Mouse (Mus musculus) intestine, postnatal 0 days (tissue): ENCODE data around the gene Hs2st1. TPM values are rescaled to one million over a fixed set of nuclear protein-coding genes. Genes with fewer than 3 reads are reported as not detected.
A peak's percentile ranks its signal among the peaks of the same experiment; 100 is the strongest.

Experiments
- ATAC-seq: fragments of 200-750 bp; cut with Nextera tagmentation; 2 replicates; pipeline ENCODE4 v1.8.0; 2017; ENCODE audit warnings: mild to moderate bottlenecking, moderate TSS enrichment, moderate library complexity
- H3K27ac ChIP-seq: fragments of 300-500 bp; sonication (generic); 2 replicates; pipeline ENCODE4 v1.5.1; 2014; ENCODE audit warnings: mild to moderate bottlenecking, low read depth, low read length, moderate library complexity
- H3K27me3 ChIP-seq: fragments of 300-500 bp; sonication (generic); replicated peaks from 2 replicates; pipeline ENCODE4 v1.6.1; 2014; ENCODE audit warnings: low read length, mixed read lengths; ENCODE audit not compliant: control insufficient read depth, insufficient read depth
- H3K36me3 ChIP-seq: fragments of 300-500 bp; sonication (generic); 2 replicates; pipeline ENCODE4 v1.6.1; 2014; ENCODE audit warnings: mild to moderate bottlenecking, moderate library complexity; ENCODE audit not compliant: control insufficient read depth, insufficient read depth
- H3K4me1 ChIP-seq: fragments of 300-500 bp; sonication (generic); replicated peaks from 2 replicates; pipeline ENCODE4 v1.6.1; 2014; ENCODE audit warnings: antibody characterized with exemption, low read length, mixed read lengths; ENCODE audit not compliant: control insufficient read depth, insufficient read depth
- H3K4me2 ChIP-seq: fragments of 300-500 bp; sonication (generic); replicated peaks from 2 replicates; pipeline ENCODE4 v1.6.1; 2014; ENCODE audit warnings: low read depth, mild to moderate bottlenecking, moderate library complexity
- H3K4me3 ChIP-seq: fragments of 300-500 bp; sonication (generic); 2 replicates; pipeline ENCODE4 v1.5.1; 2014; ENCODE audit warnings: low read depth, low read length
- H3K9ac ChIP-seq: fragments of 300-500 bp; sonication (generic); 2 replicates; pipeline ENCODE4 v1.6.1; 2014; ENCODE audit warnings: mild to moderate bottlenecking, low read depth, low read length
- H3K9me3 ChIP-seq: fragments of 300-500 bp; sonication (generic); 2 replicates; pipeline ENCODE4 v1.6.1; 2016; ENCODE audit warnings: mixed run types; ENCODE audit not compliant: control insufficient read depth
- CTCF ChIP-seq: sonication (generic); IDR thresholded peaks from 2 replicates; pipeline ENCODE4 v1.5.1; 2016; ENCODE audit warnings: low read depth, mild to moderate bottlenecking, control low read depth, antibody characterized with exemption, moderate library complexity
- WGBS: fragments of 180-500 bp; shearing (Covaris S2); extraction: QIAGEN DNeasy Blood & Tissue Kit; methylation state at CpG from one replicate; pipeline ENCODE4 v1.1.7; 2014; 5-methylcytosine and 5-hydroxymethylcytosine counted together
- polyA plus RNA-seq: library from polyadenylated mRNA; unstranded; fragments of >200 nt; fragmentation: Nextera tagmentation; extraction: Ambion mirVana; gene quantifications from 2 replicates; pipeline ENCODE4 v1.2.1, GENCODE M21; 2015

Hs2st1 gene
- polyA plus RNA-seq, 1 experiment from 2014 or later = 6.1 TPM

GRCm38 (mm10) chr3:144592992-144593785, 23.2 kb upstream of the Hs2st1 start:
- H3K27ac ChIP-seq = no peak overlapping the region
- peaks cover 24% of the 10 kb centered on the region for H3K36me3 ChIP-seq
- no peak overlapping the region for H3K4me2 ChIP-seq
- 0 out of 2 replicates have a peak, but pooled peaks cover 4% of the 10 kb centered on the region for H3K4me1 ChIP-seq
- H3K4me3 ChIP-seq = no peak overlapping the region
- no peak overlapping the region for H3K9ac ChIP-seq
- 62% methylated on average over 9 of the region's 9 CpGs for WGBS
- peak; percentile 81 for ATAC-seq
- TF ChIP-seq CTCF = no peak
- H3K9me3 ChIP-seq = no peaks in the 10 kb centered on the region
- H3K27me3 ChIP-seq = no peaks in the 10 kb centered on the region

GRCm38 (mm10) chr3:144589189-144589890, 19.4 kb upstream of the Hs2st1 start:
- Histone ChIP-seq H3K9ac (no peak overlapping the region), H3K36me3 (peaks cover 18% of the 10 kb centered on the region; the same call in 1 of the 2 replicates), H3K4me1 (0 out of 2 replicates have a peak, but pooled peaks cover 4% of the 10 kb centered on the region), H3K4me2 (no peak overlapping the region), H3K27ac (no peak overlapping the region), H3K27me3 (no peaks in the 10 kb centered on the region), H3K9me3 (no peaks in the 10 kb centered on the region), H3K4me3 (no peak overlapping the region)
- no peak for ATAC-seq
- TF ChIP-seq CTCF = no peak
- 87% methylated on average over 8 of the region's 8 CpGs for WGBS

GRCm38 (mm10) chr3:144586731-144587130, 16.8 kb upstream of the Hs2st1 start:
- no peak overlapping the region for H3K4me3 ChIP-seq
- H3K27me3 ChIP-seq = no peaks in the 10 kb centered on the region
- no peak for TF ChIP-seq CTCF
- H3K27ac ChIP-seq = peak overlapping the region; percentile 51; the same call in 1 of the 2 replicates
- no peak for ATAC-seq
- no peak overlapping the region for H3K9ac ChIP-seq
- WGBS = 73% methylated on average over 7 of the region's 7 CpGs
- no peak overlapping the region for H3K4me2 ChIP-seq
- 0 out of 2 replicates have a peak, but pooled peaks cover under 1% of the 10 kb centered on the region for H3K4me1 ChIP-seq
- peaks cover 18% of the 10 kb centered on the region; the same call in 1 of the 2 replicates for H3K36me3 ChIP-seq
- no peaks in the 10 kb centered on the region for H3K9me3 ChIP-seq

- H3K9ac ChIP-seq = no peak overlapping the region
- no peak for TF ChIP-seq CTCF
- 79% methylated on average over 6 of the region's 6 CpGs for WGBS
- ATAC-seq = no peak
- no peaks in the 10 kb centered on the region for H3K27me3 ChIP-seq
- H3K9me3 ChIP-seq = no peaks in the 10 kb centered on the region
- peaks cover 9% of the 10 kb centered on the region; the same call in 1 of the 2 replicates for H3K4me1 ChIP-seq
- H3K27ac ChIP-seq = no peak overlapping the region
- no peak overlapping the region for H3K4me2 ChIP-seq
- H3K36me3 ChIP-seq = peaks cover 20% of the 10 kb centered on the region; the same call in 1 of the 2 replicates
- no peak overlapping the region for H3K4me3 ChIP-seq
Measured at GRCm38 (mm10) chr3:144584789-144585553, 15.0 kb upstream of the Hs2st1 start.

- H3K36me3 ChIP-seq = peaks cover 27% of the 10 kb centered on the region; the same call in 1 of the 2 replicates
Measured at GRCm38 (mm10) chr3:144583789-144584188, 13.8 kb upstream of the Hs2st1 start.

More at GRCm38 (mm10) chr3:144583789-144584188, 13.8 kb upstream of the Hs2st1 start:
- Histone ChIP-seq H3K27me3 (no peaks in the 10 kb centered on the region), H3K4me3 (no peak overlapping the region), H3K9ac (no peak overlapping the region), H3K9me3 (no peaks in the 10 kb centered on the region), H3K4me1 (peaks cover 10% of the 10 kb centered on the region; the same call in 1 of the 2 replicates), H3K4me2 (no peak overlapping the region), H3K27ac (no peak overlapping the region)
- 35% methylated on average over 5 of the region's 5 CpGs for WGBS
- ATAC-seq = no peak
- no peak for TF ChIP-seq CTCF
